Mouse (Mus musculus) spleen, postnatal 4 days (tissue): Measurements from ENCODE around the gene Srpk3.
A peak's percentile ranks its signal among the peaks of the same experiment; 100 is the strongest.

Experiments
- DNase-seq, 2 experiments: peaks; one replicate each; pipeline ENCODE4 v3.0.0; 2022; ENCODE audit warnings: low spot score in 2 of 2

Srpk3 gene

DNA sequence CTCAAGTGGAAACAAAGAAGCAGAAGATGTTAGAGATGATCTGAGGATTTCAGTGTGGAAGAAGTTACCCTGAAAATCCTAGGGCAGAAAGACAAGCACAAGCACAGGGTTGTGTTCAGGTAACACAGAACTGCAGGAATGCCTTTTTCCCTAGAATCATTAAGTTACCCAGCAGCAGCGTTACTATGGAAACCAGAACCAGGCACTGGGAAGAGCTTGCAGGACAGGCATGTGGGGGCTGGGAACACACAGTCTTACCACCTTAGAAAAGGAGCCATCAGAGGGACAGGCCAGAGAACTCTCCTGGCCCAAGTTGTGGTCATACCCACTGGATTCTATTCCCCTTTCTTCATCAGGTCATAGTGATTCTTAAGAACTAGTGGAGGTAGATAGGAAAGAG lies 31.6 kb downstream of the Srpk3 start:
- DNase-seq = no peak

DNA sequence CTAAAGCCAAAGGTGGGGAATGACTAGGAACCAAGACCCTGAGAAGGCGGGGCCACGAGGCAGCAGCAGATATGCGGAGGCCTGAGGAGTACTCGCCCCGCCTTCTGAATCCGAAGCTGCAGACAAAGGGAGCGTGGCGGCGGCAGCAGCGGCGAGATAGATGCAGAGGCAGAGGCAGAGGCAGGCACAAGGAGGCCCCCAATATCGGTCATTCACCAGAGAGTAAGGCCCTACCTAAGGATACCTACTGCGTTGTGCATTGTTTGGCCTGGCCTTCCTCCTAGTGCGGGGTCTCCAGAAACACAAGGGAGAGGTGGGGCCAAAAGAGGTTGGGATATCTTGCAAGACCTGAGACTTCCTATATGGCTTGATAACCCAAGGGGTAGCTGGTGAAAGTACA lies 40.9 kb downstream of the Srpk3 start:
- no peak for DNase-seq

DNA sequence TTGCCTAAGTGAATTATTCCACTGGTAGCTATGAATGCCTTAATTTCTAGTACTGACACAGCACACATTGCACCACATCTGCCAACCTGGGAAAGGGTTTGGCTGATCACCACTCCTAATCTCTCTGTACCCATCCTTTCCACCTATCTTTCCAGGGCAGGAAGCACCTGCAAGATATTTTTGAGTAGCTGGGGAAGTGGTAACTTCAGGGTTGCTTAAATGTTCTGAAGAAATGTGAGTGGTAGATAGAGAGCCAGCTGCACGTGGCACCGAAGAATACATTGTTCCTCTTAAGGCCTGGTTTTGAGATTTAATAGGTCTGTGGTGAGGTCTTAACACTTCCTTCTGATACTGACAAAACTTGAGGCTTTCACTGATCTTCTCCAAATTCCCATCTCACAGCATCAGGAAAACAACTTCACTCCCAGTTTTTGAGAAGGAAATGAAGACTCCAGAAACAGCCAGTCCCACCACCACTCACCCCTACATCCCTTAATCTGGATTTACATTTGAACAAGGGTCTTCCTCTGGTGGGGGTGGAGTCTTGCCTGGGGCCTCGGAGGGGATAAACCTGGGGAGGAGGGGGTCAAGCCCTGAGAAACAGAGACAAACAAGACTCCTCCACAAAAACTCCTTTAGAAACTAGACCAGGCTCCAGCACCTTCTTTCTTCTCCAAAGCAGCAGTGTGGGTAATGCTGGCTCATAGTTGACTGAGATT lies 42.5 kb downstream of the Srpk3 start:
- DNase-seq = no peak

DNA sequence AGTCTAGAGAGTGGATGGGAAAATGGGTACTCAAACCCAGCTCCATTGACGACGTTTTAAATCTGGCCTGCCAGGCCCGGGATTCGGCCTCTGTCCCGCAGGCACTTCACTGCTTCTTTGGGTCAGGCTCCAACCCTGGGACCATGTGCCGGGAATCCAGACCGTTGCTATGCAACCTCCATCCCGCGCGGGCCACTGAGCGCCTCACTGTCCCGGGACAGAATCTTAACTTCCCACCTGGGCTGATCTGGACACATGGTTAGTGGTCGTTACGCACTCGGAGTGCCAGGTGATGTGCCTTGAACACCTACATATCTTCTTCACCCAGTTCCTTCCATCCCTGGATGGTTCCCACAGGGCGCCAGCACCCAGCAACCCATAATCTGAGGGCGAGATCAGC lies 49.5 kb downstream of the Srpk3 start:
- DNase-seq = no peak

DNA sequence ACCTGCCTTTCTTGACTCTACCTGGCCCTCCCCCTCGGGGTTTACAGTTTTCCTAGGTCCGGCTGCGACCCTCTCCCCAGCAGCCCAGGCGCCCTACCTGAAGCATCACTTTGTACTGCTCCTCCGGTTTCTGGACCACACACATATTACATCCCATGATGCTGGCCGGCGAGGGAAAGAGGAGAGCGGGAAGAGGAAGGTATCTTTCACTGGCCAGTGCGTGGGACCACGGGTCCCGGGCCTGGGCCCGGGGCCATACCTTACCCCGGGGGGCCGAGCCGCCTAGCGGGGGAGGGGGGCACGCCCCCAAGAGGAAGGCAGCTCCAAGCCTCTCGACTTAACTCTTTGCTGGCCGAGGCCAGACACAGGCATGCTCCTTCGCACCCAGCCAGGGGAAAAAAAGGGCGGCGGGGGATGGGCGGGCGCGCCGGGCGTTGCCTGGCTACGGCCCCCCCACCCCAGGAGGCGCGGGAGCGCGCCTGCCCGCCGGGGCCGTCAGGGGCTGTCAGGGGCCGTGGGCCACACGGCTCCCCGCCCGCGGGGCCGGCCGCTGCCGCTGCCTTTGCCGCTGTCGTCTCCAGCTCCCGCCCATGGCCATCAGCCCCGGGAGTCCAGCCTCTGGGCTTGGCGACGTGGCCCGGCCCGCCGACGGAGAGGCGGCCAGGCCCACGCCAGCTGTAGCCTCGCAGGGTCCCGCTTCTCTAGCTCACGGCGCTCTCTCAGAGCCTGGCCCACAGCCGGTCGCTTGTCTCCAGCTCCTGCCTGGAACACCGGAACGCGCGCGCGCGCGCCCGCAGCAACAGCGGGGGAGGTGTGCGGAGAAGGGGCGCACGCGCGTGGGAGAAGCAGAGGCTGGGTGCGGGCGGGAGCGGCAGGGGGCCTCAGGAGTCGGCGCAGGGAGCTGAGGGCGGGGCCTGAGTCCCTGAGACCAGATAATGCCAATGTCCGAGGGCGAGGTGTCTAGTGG lies 50.3 kb downstream of the Srpk3 start, which contains the start of gene Pdzd4:
Gene Pdzd4 (minus strand): TSS at position 785 of the 967 bp plus-strand sequence.
- peak; percentile 14 to 63 for DNase-seq
